Mouse (Mus musculus) lung, embryonic 14.5 days (tissue): ENCODE data around the gene Insl3. TPM values are rescaled to one million over a fixed set of nuclear protein-coding genes. Genes with fewer than 3 reads are reported as not detected.
A peak's percentile ranks its signal among the peaks of the same experiment; 100 is the strongest.

Source experiments
- ATAC-seq: fragments of 200-750 bp; cut with Nextera tagmentation; 2 replicates; pipeline ENCODE4 v1.8.0; 2017; ENCODE audit warnings: mild to moderate bottlenecking, moderate TSS enrichment, moderate library complexity; ENCODE audit not compliant: insufficient read depth
- DNase-seq: peaks from one replicate; pipeline ENCODE4 v3.0.0-alpha.2; 2015
- H3K27ac ChIP-seq: fragments of 300-500 bp; sonication (generic); 2 replicates; pipeline ENCODE4 v1.5.1; 2014; ENCODE audit warnings: low read depth, mild to moderate bottlenecking, moderate library complexity
- H3K27me3 ChIP-seq: fragments of 300-500 bp; sonication (generic); 2 replicates; pipeline ENCODE4 v1.6.1; 2014; ENCODE audit warnings: low read length, control low read depth; ENCODE audit not compliant: insufficient read depth
- H3K36me3 ChIP-seq: fragments of 300-500 bp; sonication (generic); 2 replicates; pipeline ENCODE4 v1.6.1; 2014; ENCODE audit warnings: control low read depth; ENCODE audit not compliant: insufficient read depth
- H3K4me1 ChIP-seq: fragments of 300-500 bp; sonication (generic); 2 replicates; pipeline ENCODE4 v1.6.1; 2014; ENCODE audit warnings: antibody characterized with exemption, control low read depth; ENCODE audit not compliant: insufficient read depth
- H3K4me2 ChIP-seq: fragments of 300-500 bp; sonication (generic); 2 replicates; pipeline ENCODE4 v1.6.1; 2014; ENCODE audit warnings: mild to moderate bottlenecking
- H3K4me3 ChIP-seq: fragments of 300-500 bp; sonication (generic); 2 replicates; pipeline ENCODE4 v1.5.1; 2014; ENCODE audit warnings: low read depth, low read length
- H3K9ac ChIP-seq: fragments of 300-500 bp; sonication (generic); 2 replicates; pipeline ENCODE4 v1.6.1; 2014
- H3K9me3 ChIP-seq: fragments of 300-500 bp; sonication (generic); 2 replicates; pipeline ENCODE4 v1.6.1; 2016; ENCODE audit warnings: low read depth, low read length, control low read depth
- CTCF ChIP-seq: IDR thresholded peaks from 2 replicates; pipeline ENCODE4 v1.5.1; 2016; ENCODE audit warnings: antibody characterized with exemption, low read depth
- WGBS: fragments of 180-500 bp; shearing (Covaris S2); extraction: QIAGEN DNeasy Blood & Tissue Kit; methylation state at CpG from one replicate; pipeline ENCODE4 v1.1.7; 2014; 5-methylcytosine and 5-hydroxymethylcytosine counted together
- polyA plus RNA-seq: library from polyadenylated mRNA; unstranded; fragments of >200 nt; fragmentation: Nextera tagmentation; extraction: Ambion mirVana; gene quantifications from 2 replicates; pipeline ENCODE4 v1.2.1, GENCODE M21; 2014

Gene Insl3
- polyA plus RNA-seq, 1 experiment from 2014 or later: 1.0 TPM

DNA sequence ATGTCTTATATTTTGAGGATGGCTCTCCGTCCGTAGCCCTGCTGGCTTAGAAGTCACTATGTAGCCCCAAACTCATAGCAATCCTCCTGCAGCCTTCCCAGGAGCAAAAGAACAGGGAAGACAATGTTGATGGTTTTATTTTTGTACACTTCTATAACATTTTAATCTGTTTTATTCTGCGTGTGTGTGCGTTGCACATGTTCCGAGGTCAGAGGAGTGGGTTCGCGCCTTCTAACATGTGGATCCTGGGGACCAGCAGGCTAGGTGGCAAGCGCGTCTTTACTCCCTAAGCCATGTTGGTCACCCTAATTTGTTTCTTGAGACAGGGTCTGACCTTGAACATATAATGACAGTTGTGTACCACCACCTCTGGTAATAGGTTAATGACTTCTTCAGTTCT lies 12.2 kb upstream of the Insl3 start:
- 53% methylated on average over 9 of the region's 9 CpGs for WGBS
- H3K4me3 ChIP-seq: peak overlapping the region; percentile 61
- TF ChIP-seq CTCF: no peak
- ATAC-seq (no peak), DNase-seq (no peak)
- H3K4me2 ChIP-seq: peak overlapping the region; percentile 84
- no peaks in the 10 kb centered on the region for H3K36me3 ChIP-seq
- no peaks in the 10 kb centered on the region for H3K4me1 ChIP-seq
- peaks cover 45% of the 10 kb centered on the region for H3K27me3 ChIP-seq
- peak overlapping the region; percentile 59 for H3K27ac ChIP-seq
- peak overlapping the region; percentile 68 for H3K9ac ChIP-seq
- no peaks in the 10 kb centered on the region for H3K9me3 ChIP-seq

DNA sequence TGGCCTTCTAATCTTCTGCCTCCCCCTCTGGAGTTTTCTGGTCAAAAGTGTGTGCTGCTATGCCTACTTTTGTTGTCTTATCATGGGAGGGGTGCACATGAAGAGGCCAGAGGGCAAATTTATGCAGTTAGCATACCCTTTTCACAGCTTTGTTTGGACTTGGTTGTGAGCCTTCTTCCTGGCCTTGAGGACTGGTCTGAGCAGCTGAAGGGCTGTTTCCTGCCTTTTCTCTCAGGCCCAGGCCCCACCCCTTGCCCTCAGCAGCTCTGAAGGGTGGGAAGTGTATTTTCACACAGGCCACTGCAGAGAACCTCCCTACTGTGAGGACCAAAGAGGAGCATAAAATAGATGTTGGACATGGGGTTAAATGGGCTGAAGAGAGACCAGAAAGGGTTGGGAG lies 11.5 kb upstream of the Insl3 start:
- H3K36me3 ChIP-seq: no peaks in the 10 kb centered on the region
- ATAC-seq (no peak), DNase-seq (no peak)
- no peaks in the 10 kb centered on the region for H3K9me3 ChIP-seq
- H3K27me3 ChIP-seq: peaks cover 53% of the 10 kb centered on the region
- no peak for TF ChIP-seq CTCF
- H3K27ac ChIP-seq: no peak overlapping the region
- H3K4me1 ChIP-seq: no peaks in the 10 kb centered on the region
- H3K4me2 ChIP-seq: peak overlapping the region; percentile 19; the same call in 1 of the 2 replicates
- H3K4me3 ChIP-seq: no peak overlapping the region
- H3K9ac ChIP-seq: no peak overlapping the region

DNA sequence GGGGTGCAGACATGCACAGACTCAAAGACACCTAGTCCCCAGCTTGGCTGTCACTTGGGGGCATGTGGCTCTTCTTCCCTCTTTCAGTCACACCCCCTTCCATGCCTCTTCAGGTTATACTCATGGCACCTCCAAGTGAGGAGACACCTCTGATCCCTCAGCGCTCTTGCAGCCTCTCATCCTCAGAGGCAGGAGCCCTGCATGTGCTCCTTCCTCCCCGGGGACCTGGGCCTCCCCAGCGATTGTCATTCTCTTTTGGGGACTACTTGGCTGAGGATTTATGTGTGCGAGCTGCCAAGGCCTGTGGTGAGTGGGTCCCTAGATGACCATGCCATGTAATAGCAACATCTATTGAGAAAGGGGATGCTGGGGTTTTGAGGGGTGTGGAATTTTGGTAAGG lies 10.8 kb upstream of the Insl3 start:
- Histone ChIP-seq H3K9ac (no peak overlapping the region), H3K4me2 (no peak overlapping the region)

DNA sequence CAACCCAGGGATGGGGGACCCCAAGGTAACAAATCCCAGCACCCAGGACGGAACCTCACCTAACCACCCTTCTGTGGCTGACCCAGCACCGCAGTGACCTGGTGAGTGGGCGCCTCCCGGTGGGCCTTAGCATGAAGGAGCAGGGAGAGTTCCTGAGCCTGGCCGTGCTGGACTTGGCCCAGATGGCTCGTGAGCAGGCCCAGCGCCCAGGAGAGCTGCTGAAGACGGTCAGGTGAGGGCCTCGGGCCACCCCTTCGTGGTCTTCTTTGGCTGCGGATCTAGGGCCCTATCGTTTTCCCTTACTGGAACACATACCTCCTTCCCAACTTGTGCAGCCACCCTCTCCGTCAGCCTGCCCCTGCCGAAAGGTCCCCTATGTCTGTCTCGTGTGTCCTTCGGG lies 9.9 kb upstream of the Insl3 start:
- no peak overlapping the region for H3K27ac ChIP-seq
- peak overlapping the region; percentile 29; the same call in 1 of the 2 replicates for H3K9ac ChIP-seq
- H3K9me3 ChIP-seq: no peaks in the 10 kb centered on the region
- H3K4me3 ChIP-seq: peak overlapping the region; percentile 29
- no peak for ATAC-seq
- no peak for TF ChIP-seq CTCF
- H3K4me1 ChIP-seq: no peaks in the 10 kb centered on the region
- 27% methylated on average over 16 of the region's 16 CpGs for WGBS
- no peak for DNase-seq
- peak overlapping the region; percentile 57 for H3K4me2 ChIP-seq
- H3K36me3 ChIP-seq: no peaks in the 10 kb centered on the region
- peaks cover 68% of the 10 kb centered on the region for H3K27me3 ChIP-seq

More for the DNA sequence above, 10.8 kb upstream of the Insl3 start:
- no peaks in the 10 kb centered on the region for H3K9me3 ChIP-seq
- TF ChIP-seq CTCF: no peak
- H3K36me3 ChIP-seq: no peaks in the 10 kb centered on the region
- no peak for DNase-seq
- no peak overlapping the region for H3K27ac ChIP-seq
- H3K4me1 ChIP-seq: no peaks in the 10 kb centered on the region
- peaks cover 59% of the 10 kb centered on the region for H3K27me3 ChIP-seq
- no peak overlapping the region for H3K4me3 ChIP-seq
- no peak for ATAC-seq
- 66% methylated on average over 4 of the region's 4 CpGs for WGBS

DNA sequence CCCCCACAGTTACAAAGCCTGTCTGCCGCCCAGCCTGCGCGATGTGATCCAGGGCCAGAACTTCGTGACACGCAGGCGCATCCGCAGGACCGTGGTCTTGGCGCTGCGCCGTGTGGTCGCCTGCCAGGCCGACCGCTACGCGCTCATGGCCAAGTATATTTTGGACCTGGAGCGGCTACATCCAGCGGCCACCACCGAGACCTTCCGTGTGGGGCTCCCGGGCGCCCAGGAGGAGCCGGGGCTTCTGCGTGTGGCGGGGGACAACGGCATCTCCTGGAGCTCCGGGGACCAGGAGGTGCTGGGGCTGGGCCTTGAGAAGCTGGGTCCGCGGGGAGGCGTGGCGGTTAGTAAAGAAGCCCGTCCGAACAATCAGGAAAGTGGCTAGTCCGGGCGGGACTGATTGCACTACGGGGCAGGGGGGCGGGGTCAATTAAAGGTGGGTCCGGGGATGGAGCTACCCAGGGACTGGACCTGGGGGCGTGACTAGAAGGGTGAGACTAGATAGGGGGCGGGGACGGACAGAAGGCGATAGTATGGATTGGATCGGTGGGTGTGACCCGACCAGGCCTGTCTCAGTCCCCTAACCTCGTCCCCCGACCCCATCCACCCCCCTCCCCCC lies 9.4 kb upstream of the Insl3 start:
- Histone ChIP-seq H3K9me3 (no peaks in the 10 kb centered on the region), H3K27me3 (peaks cover 74% of the 10 kb centered on the region), H3K4me3 (peak overlapping the region; percentile 29), H3K9ac (peak overlapping the region; percentile 29), H3K27ac (no peak overlapping the region), H3K4me1 (no peaks in the 10 kb centered on the region), H3K4me2 (peak overlapping the region; percentile 57), H3K36me3 (no peaks in the 10 kb centered on the region)
- no peak for TF ChIP-seq CTCF
- 7% methylated on average over 46 of the region's 46 CpGs for WGBS
- peak; percentile 61 for DNase-seq
- ATAC-seq: peak; percentile 15; the same call in 1 of the 2 replicates

DNA sequence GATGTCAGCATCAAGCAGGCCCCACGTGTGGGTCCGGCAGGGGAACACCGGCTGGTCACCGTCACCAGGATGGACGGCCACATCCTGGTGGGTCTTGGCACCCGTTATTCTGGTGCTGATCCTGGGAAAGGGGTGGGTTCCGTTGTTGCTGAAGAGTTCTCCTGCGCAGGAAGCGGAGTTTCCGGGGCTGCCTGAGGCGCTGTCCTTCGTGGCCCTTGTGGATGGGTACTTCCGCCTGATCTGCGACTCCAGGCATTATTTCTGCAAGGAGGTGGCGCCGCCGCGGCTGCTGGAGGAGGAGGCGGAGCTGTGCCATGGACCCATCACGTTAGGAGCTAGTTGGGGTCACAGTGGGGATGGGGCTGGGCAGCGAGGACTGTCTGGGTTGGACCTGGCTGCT lies 8.5 kb upstream of the Insl3 start:
- H3K27ac ChIP-seq: no peak overlapping the region
- 7% methylated on average over 21 of the region's 21 CpGs for WGBS
- ATAC-seq: no peak
- H3K9me3 ChIP-seq: no peaks in the 10 kb centered on the region
- no peaks in the 10 kb centered on the region for H3K36me3 ChIP-seq
- H3K4me1 ChIP-seq: no peaks in the 10 kb centered on the region
- 0 out of 2 replicates have a peak overlapping the region, but pooled peaks have one; percentile 12 for H3K4me3 ChIP-seq
- TF ChIP-seq CTCF: no peak
- H3K9ac ChIP-seq: no peak overlapping the region
- peaks cover 82% of the 10 kb centered on the region for H3K27me3 ChIP-seq
- H3K4me2 ChIP-seq: peak overlapping the region; percentile 31; the same call in 1 of the 2 replicates
- no peak for DNase-seq

DNA sequence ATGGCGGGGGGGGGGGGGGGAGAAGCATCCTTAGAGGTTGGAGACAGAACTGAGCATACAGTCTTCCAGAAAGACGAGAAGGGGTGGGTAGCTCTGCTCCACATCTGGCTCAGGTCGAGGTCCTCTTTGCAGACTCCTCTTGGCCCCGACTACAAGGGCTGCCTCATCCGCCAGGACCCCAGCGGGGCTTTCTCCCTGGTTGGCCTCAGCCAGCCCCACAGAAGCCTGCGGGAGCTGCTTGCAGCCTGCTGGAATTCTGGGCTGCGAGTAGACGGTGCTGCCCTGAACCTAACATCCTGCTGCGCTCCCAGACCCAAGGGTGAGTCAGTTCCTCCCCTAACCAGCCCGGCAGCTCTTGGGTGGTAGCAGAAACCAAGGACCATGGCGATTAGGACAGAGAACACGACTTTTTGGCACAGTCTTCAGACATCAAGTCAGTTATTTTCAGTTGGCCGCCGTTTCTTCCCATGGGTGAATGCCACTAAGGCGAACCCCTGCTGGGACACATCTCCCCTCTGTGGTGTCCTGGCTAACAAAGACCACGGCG lies 7.6 kb upstream of the Insl3 start:
- no peak overlapping the region for H3K4me2 ChIP-seq
- H3K9me3 ChIP-seq: no peaks in the 10 kb centered on the region
- no peak overlapping the region for H3K9ac ChIP-seq
- no peaks in the 10 kb centered on the region for H3K36me3 ChIP-seq
- WGBS: 12% methylated on average over 18 of the region's 18 CpGs
- H3K27me3 ChIP-seq: peaks cover 92% of the 10 kb centered on the region
- H3K27ac ChIP-seq: no peak overlapping the region
- no peak for ATAC-seq
- no peak for DNase-seq
- no peak overlapping the region for H3K4me3 ChIP-seq
- H3K4me1 ChIP-seq: peaks cover 3% of the 10 kb centered on the region; the same call in 1 of the 2 replicates
- TF ChIP-seq CTCF: no peak
